Mouse (Mus musculus) liver, postnatal 0 days (tissue): ENCODE results near the gene Etfbkmt. TPM values are rescaled to one million over a fixed set of nuclear protein-coding genes. Genes with fewer than 3 reads are reported as not detected.
"Not testable (repeated sequence)": the region's sequence is repeated elsewhere in the genome, so short reads cannot be mapped to it uniquely, and the experiment has no call there.

Experiments used
- ATAC-seq: fragments of 200-750 bp; cut with Nextera tagmentation; 2 replicates; pipeline ENCODE4 v1.8.0; 2017; ENCODE audit warnings: mild to moderate bottlenecking, moderate library complexity
- DNase-seq: peaks from one replicate; pipeline ENCODE4 v3.0.0-alpha.2; 2016
- H3K27ac ChIP-seq: fragments of 300-500 bp; sonication (generic); 2 replicates; pipeline ENCODE4 v1.5.1; 2014; ENCODE audit warnings: antibody characterized with exemption, moderate library complexity, mild to moderate bottlenecking, low read depth
- H3K27me3 ChIP-seq: fragments of 300-500 bp; sonication (generic); 2 replicates; pipeline ENCODE4 v1.6.1; 2014; ENCODE audit warnings: low read length, control low read depth, mixed read lengths; ENCODE audit not compliant: insufficient read depth
- H3K36me3 ChIP-seq: fragments of 300-500 bp; sonication (generic); replicated peaks from 2 replicates; pipeline ENCODE4 v1.6.1; 2014; ENCODE audit warnings: mild to moderate bottlenecking, control low read depth, low read length, moderate library complexity, mixed read lengths; ENCODE audit not compliant: insufficient read depth
- H3K4me1 ChIP-seq: fragments of 300-500 bp; sonication (generic); 2 replicates; pipeline ENCODE4 v1.6.1; 2014; ENCODE audit warnings: antibody characterized with exemption, mild to moderate bottlenecking, control low read depth; ENCODE audit not compliant: insufficient read depth
- H3K4me2 ChIP-seq: fragments of 300-500 bp; sonication (generic); 2 replicates; pipeline ENCODE4 v1.6.1; 2014; ENCODE audit warnings: low read depth, mild to moderate bottlenecking, low read length, moderate library complexity, mixed read lengths
- H3K4me3 ChIP-seq: fragments of 300-500 bp; sonication (generic); 2 replicates; pipeline ENCODE4 v1.5.1; 2014; ENCODE audit warnings: low read depth, low read length
- H3K9ac ChIP-seq: fragments of 300-500 bp; sonication (generic); replicated peaks from 2 replicates; pipeline ENCODE4 v1.6.1; 2014; ENCODE audit warnings: mild to moderate bottlenecking, moderate library complexity
- H3K9me3 ChIP-seq: fragments of 300-500 bp; sonication (generic); 2 replicates; pipeline ENCODE4 v1.6.1; 2016; ENCODE audit warnings: mild to moderate bottlenecking, control low read depth, low read length, mixed read lengths
- CTCF ChIP-seq: sonication (generic); IDR thresholded peaks from 2 replicates; pipeline ENCODE4 v1.5.1; 2016; ENCODE audit warnings: antibody characterized with exemption, low read depth
- EP300 ChIP-seq: IDR thresholded peaks from 2 replicates; pipeline ENCODE4 v1.6.1; 2016; ENCODE audit warnings: antibody characterized with exemption, low read depth, mild to moderate bottlenecking
- WGBS: fragments of 180-500 bp; shearing (Covaris S2); extraction: QIAGEN DNeasy Blood & Tissue Kit; methylation state at CpG from one replicate; pipeline ENCODE4 v1.1.7; 2014; ENCODE audit not compliant: insufficient replicate concordance; 5-methylcytosine and 5-hydroxymethylcytosine counted together
- polyA plus RNA-seq: library from polyadenylated mRNA; unstranded; fragments of >200 nt; fragmentation: Nextera tagmentation; extraction: Ambion mirVana; gene quantifications from 2 replicates; pipeline ENCODE4 v1.2.1, GENCODE M21; 2015

Etfbkmt gene
- polyA plus RNA-seq, 1 experiment from 2014 or later: 9.7 TPM

DNA sequence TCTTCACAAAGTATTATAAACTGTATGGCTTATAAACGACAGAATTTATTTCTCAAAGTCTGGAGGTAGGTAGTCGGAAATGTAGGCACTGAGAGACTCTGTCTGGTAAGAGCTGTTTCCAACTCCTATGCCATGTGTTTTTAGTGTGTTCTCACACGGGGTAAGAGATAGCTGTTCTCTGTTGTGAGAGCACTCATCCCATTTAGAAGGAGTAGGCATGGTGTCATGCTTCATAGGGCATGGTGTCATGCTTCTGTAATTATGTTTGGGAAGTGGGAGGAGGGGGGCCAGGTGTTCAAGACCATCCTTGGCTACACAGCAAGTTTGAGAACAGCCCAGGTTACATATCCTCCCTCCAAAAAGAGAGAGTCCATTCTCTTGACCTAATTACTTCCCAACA lies 32.0 kb upstream of the Etfbkmt start:
- 70% methylated on average over 3 of the region's 3 CpGs for WGBS
- TF ChIP-seq EP300: no peak
- TF ChIP-seq CTCF: no peak
- Histone ChIP-seq H3K4me1 (no peaks in the 10 kb centered on the region), H3K27ac (no peak overlapping the region), H3K9me3 (no peaks in the 10 kb centered on the region), H3K4me2 (no peak overlapping the region), H3K36me3 (no peaks in the 10 kb centered on the region), H3K4me3 (no peak overlapping the region), H3K27me3 (no peaks in the 10 kb centered on the region), H3K9ac (no peak overlapping the region)
- no peak for ATAC-seq
- no peak for DNase-seq

DNA sequence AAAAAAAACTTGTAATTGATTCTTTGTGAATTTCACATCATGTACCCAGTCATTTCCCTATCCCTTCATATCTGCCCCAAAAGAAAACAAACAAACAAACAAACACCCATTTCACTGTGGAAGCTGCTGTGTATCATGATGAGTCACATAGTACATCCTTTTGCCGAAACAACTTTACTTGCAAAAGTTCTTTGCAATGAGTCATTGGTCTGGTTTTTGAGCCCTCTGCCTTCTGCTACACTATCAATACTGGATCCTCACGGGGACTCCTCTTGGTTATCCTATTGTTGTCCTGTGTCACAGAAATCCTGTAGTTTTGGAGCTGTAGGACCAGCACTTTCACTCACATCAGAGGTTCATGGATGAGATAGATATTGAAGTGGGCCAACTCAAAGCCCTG lies 30.7 kb upstream of the Etfbkmt start:
- Histone ChIP-seq H3K9me3 (no peaks in the 10 kb centered on the region), H3K4me1 (no peaks in the 10 kb centered on the region), H3K27ac (no peak overlapping the region), H3K4me2 (no peak overlapping the region), H3K27me3 (no peaks in the 10 kb centered on the region), H3K4me3 (no peak overlapping the region), H3K9ac (no peak overlapping the region), H3K36me3 (no peaks in the 10 kb centered on the region)
- no peak for TF ChIP-seq EP300
- no peak for TF ChIP-seq CTCF
- 57% methylated on average over 2 of the region's 2 CpGs for WGBS
- no peak for DNase-seq
- no peak for ATAC-seq

- no peak for TF ChIP-seq CTCF
- TF ChIP-seq EP300: no peak
- no peak overlapping the region for H3K9ac ChIP-seq
- H3K9me3 ChIP-seq: no peaks in the 10 kb centered on the region
- no peak overlapping the region for H3K4me2 ChIP-seq
- H3K36me3 ChIP-seq: no peaks in the 10 kb centered on the region
- H3K27ac ChIP-seq: no peak overlapping the region
- no peak for DNase-seq
- no peak overlapping the region for H3K4me3 ChIP-seq
- no peak for ATAC-seq
- H3K27me3 ChIP-seq: no peaks in the 10 kb centered on the region
- no peaks in the 10 kb centered on the region for H3K4me1 ChIP-seq
Observed at GRCm38 (mm10) chr6:149116992-149117391, 22.7 kb upstream of the Etfbkmt start.

DNA sequence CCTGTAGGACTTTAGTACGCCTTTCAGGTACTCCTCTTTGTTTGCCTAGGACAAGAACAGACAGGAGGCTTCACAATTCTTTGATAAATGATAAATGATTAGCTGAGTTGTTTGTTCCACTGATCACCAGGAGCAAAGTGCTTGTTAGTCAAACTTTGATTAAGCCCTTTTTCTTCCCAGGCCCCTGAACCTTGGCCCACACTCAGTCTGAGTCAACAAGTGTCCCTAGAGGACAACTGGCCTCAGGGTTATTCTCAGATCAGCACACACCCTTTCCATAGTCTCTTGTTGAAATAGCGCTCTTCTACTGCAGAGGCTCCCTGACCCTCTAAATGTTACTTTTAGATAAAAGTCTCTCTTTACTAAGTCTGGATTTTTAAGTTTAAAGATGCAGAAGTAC lies 20.7 kb upstream of the Etfbkmt start:
- H3K4me2 ChIP-seq: no peak overlapping the region
- ATAC-seq: peak; percentile 96
- TF ChIP-seq EP300 (peak; percentile 73), CTCF (0 out of 2 replicates have a peak, but pooled peaks have one; percentile 8)
- H3K36me3 ChIP-seq: no peaks in the 10 kb centered on the region
- H3K27me3 ChIP-seq: no peaks in the 10 kb centered on the region
- H3K9ac ChIP-seq: no peak overlapping the region
- 53% methylated on average over 2 of the region's 2 CpGs for WGBS
- peak overlapping the region; percentile 84 for H3K27ac ChIP-seq
- no peaks in the 10 kb centered on the region for H3K4me1 ChIP-seq
- H3K4me3 ChIP-seq: no peak overlapping the region
- peak; percentile 60 for DNase-seq
- H3K9me3 ChIP-seq: no peaks in the 10 kb centered on the region

GRCm38 (mm10) chr6:149119853-149120252 lies 19.8 kb upstream of the Etfbkmt start:
- DNase-seq: peak; percentile 27
- peak overlapping the region; percentile 84 for H3K27ac ChIP-seq
- peak; percentile 30 for ATAC-seq

GRCm38 (mm10) chr6:149123042-149123441 lies 16.6 kb upstream of the Etfbkmt start:
- H3K36me3 ChIP-seq: no peaks in the 10 kb centered on the region
- 79% methylated on average over 3 of the region's 3 CpGs for WGBS
- no peak overlapping the region for H3K9ac ChIP-seq
- no peaks in the 10 kb centered on the region for H3K9me3 ChIP-seq
- no peak overlapping the region for H3K4me2 ChIP-seq
- no peak for ATAC-seq
- no peak overlapping the region for H3K27ac ChIP-seq
- H3K27me3 ChIP-seq: no peaks in the 10 kb centered on the region
- no peaks in the 10 kb centered on the region for H3K4me1 ChIP-seq
- TF ChIP-seq EP300 (no peak), CTCF (no peak)
- DNase-seq: no peak
- no peak overlapping the region for H3K4me3 ChIP-seq

More at GRCm38 (mm10) chr6:149119853-149120252, 19.8 kb upstream of the Etfbkmt start:
- Histone ChIP-seq H3K4me1 (no peaks in the 10 kb centered on the region), H3K4me3 (no peak overlapping the region), H3K9me3 (no peaks in the 10 kb centered on the region), H3K4me2 (no peak overlapping the region), H3K36me3 (no peaks in the 10 kb centered on the region), H3K27me3 (no peaks in the 10 kb centered on the region), H3K9ac (no peak overlapping the region)
- whole genome bisulfite sequencing: 22% methylated on average over 2 of the region's 2 CpGs
- TF ChIP-seq CTCF: peak; percentile 76
- no peak for TF ChIP-seq EP300

DNA sequence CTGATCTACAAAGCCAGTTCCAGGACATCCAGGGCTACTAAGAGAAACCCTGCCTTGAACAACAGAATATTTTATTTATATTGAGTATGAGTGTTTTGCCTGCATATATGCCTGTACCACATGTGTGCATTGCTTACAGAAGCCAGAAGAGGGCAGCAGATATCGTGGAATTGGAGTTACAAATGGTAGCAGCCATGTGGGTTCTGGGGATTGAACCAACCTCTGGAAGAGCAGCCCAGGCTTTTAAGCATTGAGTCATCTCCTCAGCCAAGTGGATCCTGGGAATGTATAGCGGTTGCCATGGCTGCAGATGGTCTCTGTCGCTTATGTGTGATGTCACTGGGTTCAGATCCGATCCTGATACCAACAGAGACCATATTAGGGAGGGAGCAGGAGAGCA lies 13.0 kb upstream of the Etfbkmt start:
- whole genome bisulfite sequencing: 61% methylated on average over 4 of the region's 4 CpGs
- H3K36me3 ChIP-seq: no peaks in the 10 kb centered on the region
- no peaks in the 10 kb centered on the region for H3K9me3 ChIP-seq
- TF ChIP-seq CTCF (peak; percentile 77), EP300 (no peak)
- H3K9ac ChIP-seq: no peak overlapping the region
- ATAC-seq (peak; percentile 64), DNase-seq (peak; percentile 40)
- H3K27me3 ChIP-seq: no peaks in the 10 kb centered on the region
- H3K4me2 ChIP-seq: no peak overlapping the region
- H3K27ac ChIP-seq: no peak overlapping the region
- H3K4me3 ChIP-seq: no peak overlapping the region
- H3K4me1 ChIP-seq: no peaks in the 10 kb centered on the region

DNA sequence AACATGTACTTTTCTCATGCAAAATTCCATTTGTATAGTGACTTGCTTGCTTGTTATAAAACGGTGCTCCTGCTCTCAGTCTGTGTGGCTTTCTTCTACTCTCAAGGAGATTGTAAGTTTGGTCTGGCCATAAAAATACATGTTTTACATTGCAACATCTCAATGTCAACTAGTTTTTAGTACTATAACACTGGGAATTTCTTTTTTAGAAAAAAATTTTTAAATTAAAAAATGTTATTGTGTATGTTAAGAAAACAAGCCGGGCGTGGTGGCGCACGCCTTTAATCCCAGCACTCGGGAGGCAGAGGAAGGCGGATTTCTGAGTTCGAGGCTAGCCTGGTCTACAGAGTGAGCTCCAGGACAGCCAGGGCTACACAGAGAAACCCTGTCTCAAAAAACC lies 9.8 kb upstream of the Etfbkmt start, which contains the start of gene Gm10203:
Gene Gm10203 (plus strand): TSS at position 301 of the 400 bp plus-strand sequence.
- WGBS: 81% methylated on average over 8 of the region's 8 CpGs
- not testable (repeated sequence) for H3K9ac ChIP-seq, H3K4me2 ChIP-seq, H3K27me3 ChIP-seq, H3K9me3 ChIP-seq, H3K27ac ChIP-seq, H3K4me1 ChIP-seq, H3K36me3 ChIP-seq, DNase-seq, ATAC-seq, H3K4me3 ChIP-seq
